Mouse (Mus musculus) embryonic facial prominence, embryonic 14.5 days (tissue): ENCODE data around the gene Spata31d1d. TPM values are rescaled to one million over a fixed set of nuclear protein-coding genes. Genes with fewer than 3 reads are reported as not detected.

Source experiments
- ATAC-seq: fragments of 200-750 bp; cut with Nextera tagmentation; 2 replicates; pipeline ENCODE4 v1.8.0; 2017; ENCODE audit warnings: low read depth, moderate number of reproducible peaks, moderate TSS enrichment
- DNase-seq: peaks from one replicate; pipeline ENCODE4 v3.0.0-alpha.2; 2015; ENCODE audit warnings: low spot score
- H3K27ac ChIP-seq: fragments of 300-500 bp; sonication (generic); replicated peaks from 2 replicates; pipeline ENCODE4 v1.5.1; 2014; ENCODE audit warnings: low read depth, mild to moderate bottlenecking, low read length, moderate library complexity
- H3K27me3 ChIP-seq: fragments of 300-500 bp; sonication (generic); replicated peaks from 2 replicates; pipeline ENCODE4 v1.6.1; 2014; ENCODE audit warnings: low read length; ENCODE audit not compliant: control insufficient read depth, insufficient read depth
- H3K36me3 ChIP-seq: fragments of 300-500 bp; sonication (generic); 2 replicates; pipeline ENCODE4 v1.6.1; 2014; ENCODE audit warnings: low read length, mixed read lengths; ENCODE audit not compliant: control insufficient read depth, insufficient read depth
- H3K4me1 ChIP-seq: fragments of 300-500 bp; sonication (generic); 2 replicates; pipeline ENCODE4 v1.6.1; 2014; ENCODE audit warnings: antibody characterized with exemption, low read length; ENCODE audit not compliant: control insufficient read depth, insufficient read depth
- H3K4me2 ChIP-seq: fragments of 300-500 bp; sonication (generic); 2 replicates; pipeline ENCODE4 v1.6.1; 2014; ENCODE audit warnings: low read depth, mild to moderate bottlenecking, low read length, moderate library complexity, mixed read lengths
- H3K4me3 ChIP-seq: fragments of 300-500 bp; sonication (generic); 2 replicates; pipeline ENCODE4 v1.5.1; 2014; ENCODE audit warnings: low read depth, mild to moderate bottlenecking, low read length
- H3K9ac ChIP-seq: fragments of 300-500 bp; sonication (generic); 2 replicates; pipeline ENCODE4 v1.6.1; 2014; ENCODE audit warnings: low read depth, mild to moderate bottlenecking, low read length, moderate library complexity, mixed read lengths
- H3K9me3 ChIP-seq: fragments of 300-500 bp; sonication (generic); 2 replicates; pipeline ENCODE4 v1.6.1; 2016; ENCODE audit warnings: low read length; ENCODE audit not compliant: control insufficient read depth
- WGBS: fragments of 180-500 bp; shearing (Covaris S2); extraction: QIAGEN DNeasy Blood & Tissue Kit; methylation state at CpG from one replicate; pipeline ENCODE4 v1.1.7; 2014; 5-methylcytosine and 5-hydroxymethylcytosine counted together
- polyA plus RNA-seq: library from polyadenylated mRNA; unstranded; fragments of >200 nt; fragmentation: Nextera tagmentation; extraction: Ambion mirVana; gene quantifications from 2 replicates; pipeline ENCODE4 v1.2.1, GENCODE M21; 2014

Spata31d1d gene
- polyA plus RNA-seq, 1 experiment from 2014 or later: not detected

DNA sequence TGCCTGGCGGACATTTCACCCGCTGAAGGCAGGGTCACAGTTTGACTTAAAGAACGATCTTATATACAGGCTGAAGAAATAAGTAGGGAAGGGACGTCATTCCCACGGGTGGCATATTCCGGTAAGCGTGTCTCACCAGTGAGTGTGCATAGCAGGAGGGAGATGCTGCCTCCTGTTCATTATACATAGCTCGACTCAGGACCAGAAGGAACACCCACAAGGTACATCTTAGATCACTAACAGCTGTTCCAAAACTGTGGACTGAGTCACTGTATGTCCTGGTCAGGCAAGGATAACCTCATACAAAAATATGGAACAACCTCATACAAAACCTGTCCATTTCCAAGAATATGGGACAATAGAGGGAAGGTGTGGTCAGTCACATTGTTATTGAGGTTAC, 32.4 kb downstream of the Spata31d1d start:
- Histone ChIP-seq H3K4me2 (no peak overlapping the region), H3K4me3 (no peak overlapping the region)

GRCm38 (mm10) chr13:59695781-59696180, 35.8 kb downstream of the Spata31d1d start:
- ATAC-seq (no peak), DNase-seq (no peak)
- no peak overlapping the region for H3K4me3 ChIP-seq
- no peaks in the 10 kb centered on the region for H3K27me3 ChIP-seq
- no peak overlapping the region for H3K27ac ChIP-seq
- 80% methylated on average over 7 of the region's 7 CpGs for WGBS
- no peak overlapping the region for H3K9ac ChIP-seq
- H3K9me3 ChIP-seq: no peaks in the 10 kb centered on the region
- H3K36me3 ChIP-seq: no peaks in the 10 kb centered on the region
- H3K4me1 ChIP-seq: no peaks in the 10 kb centered on the region
- no peak overlapping the region for H3K4me2 ChIP-seq

More for the DNA sequence above, 32.4 kb downstream of the Spata31d1d start:
- 89% methylated on average over 8 of the region's 8 CpGs for WGBS
- Histone ChIP-seq H3K4me1 (no peaks in the 10 kb centered on the region), H3K27me3 (no peaks in the 10 kb centered on the region), H3K36me3 (no peaks in the 10 kb centered on the region), H3K27ac (no peak overlapping the region), H3K9me3 (no peaks in the 10 kb centered on the region), H3K9ac (no peak overlapping the region)
- ATAC-seq (no peak), DNase-seq (no peak)

DNA sequence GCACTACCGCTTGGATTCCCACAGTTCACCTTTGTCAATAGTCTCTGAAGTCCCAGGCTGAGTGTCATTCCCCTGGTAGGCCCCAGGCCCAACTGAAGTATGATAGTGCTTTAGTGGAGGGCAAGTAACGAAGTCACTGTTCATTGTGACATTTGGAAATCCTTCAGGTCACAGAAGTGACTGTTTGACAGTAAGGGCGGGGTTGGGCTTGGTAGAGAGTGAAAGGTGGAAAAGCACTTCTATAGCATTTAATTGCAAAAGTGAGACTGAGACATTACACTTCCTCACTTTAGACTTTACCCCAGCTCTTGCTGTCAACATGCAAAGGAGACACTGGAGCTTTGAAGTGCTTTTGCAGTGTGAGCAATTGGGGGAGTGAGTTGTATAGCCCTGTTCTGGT, 37.5 kb downstream of the Spata31d1d start, which contains the start of gene 4921517D22Rik:
Gene 4921517D22Rik, minus strand, starts transcription at position 101 of the 400 bp plus-strand sequence.
- no peak within 1 kb of the TSS for H3K27ac ChIP-seq
- H3K4me1 ChIP-seq: no peaks in the 10 kb centered on the region
- 84% methylated on average over 3 of the region's 3 CpGs for WGBS
- H3K27me3 ChIP-seq: no peaks in the 10 kb centered on the region
- no peaks in the 10 kb centered on the region for H3K9me3 ChIP-seq
- no peak within 1 kb of the TSS for H3K4me3 ChIP-seq
- H3K9ac ChIP-seq: no peak within 1 kb of the TSS
- ATAC-seq (no peak), DNase-seq (no peak)
- no peaks in the 10 kb centered on the region for H3K36me3 ChIP-seq
- H3K4me2 ChIP-seq: no peak within 1 kb of the TSS

- no peak for DNase-seq
- Histone ChIP-seq H3K9me3 (no peaks in the 10 kb centered on the region), H3K27ac (no peak overlapping the region), H3K4me1 (no peaks in the 10 kb centered on the region), H3K36me3 (no peaks in the 10 kb centered on the region), H3K9ac (no peak overlapping the region), H3K27me3 (no peaks in the 10 kb centered on the region), H3K4me2 (no peak overlapping the region), H3K4me3 (no peak overlapping the region)
- no peak for ATAC-seq
- WGBS: 56% methylated on average over 10 of the region's 10 CpGs
Observed at GRCm38 (mm10) chr13:59691478-59691877, 40.1 kb downstream of the Spata31d1d start.

DNA sequence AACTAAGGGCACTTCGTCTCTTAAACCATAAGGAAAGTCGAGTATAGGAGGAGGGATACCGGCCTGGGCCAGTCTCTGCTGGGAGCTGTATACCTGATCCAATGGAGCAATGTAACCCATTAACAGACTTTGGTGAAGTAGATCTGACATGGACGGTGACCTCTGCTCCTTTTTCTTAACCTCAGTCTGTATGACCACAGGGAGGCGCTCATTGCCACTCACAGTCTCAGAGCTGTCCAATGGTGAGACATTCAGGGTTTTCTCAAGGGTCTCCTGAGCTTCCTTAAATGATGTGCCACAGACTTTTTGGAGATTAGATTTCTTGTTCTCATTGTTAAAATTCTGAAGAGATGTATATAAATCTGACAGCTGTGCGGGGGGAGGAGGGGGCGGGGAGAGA, 41.0 kb downstream of the Spata31d1d start:
- 88% methylated on average over 7 of the region's 7 CpGs for WGBS
- ATAC-seq (no peak), DNase-seq (no peak)
- Histone ChIP-seq H3K9me3 (no peaks in the 10 kb centered on the region), H3K4me1 (no peaks in the 10 kb centered on the region), H3K4me2 (no peak overlapping the region), H3K27me3 (no peaks in the 10 kb centered on the region), H3K4me3 (no peak overlapping the region), H3K36me3 (no peaks in the 10 kb centered on the region), H3K27ac (no peak overlapping the region), H3K9ac (no peak overlapping the region)

DNA sequence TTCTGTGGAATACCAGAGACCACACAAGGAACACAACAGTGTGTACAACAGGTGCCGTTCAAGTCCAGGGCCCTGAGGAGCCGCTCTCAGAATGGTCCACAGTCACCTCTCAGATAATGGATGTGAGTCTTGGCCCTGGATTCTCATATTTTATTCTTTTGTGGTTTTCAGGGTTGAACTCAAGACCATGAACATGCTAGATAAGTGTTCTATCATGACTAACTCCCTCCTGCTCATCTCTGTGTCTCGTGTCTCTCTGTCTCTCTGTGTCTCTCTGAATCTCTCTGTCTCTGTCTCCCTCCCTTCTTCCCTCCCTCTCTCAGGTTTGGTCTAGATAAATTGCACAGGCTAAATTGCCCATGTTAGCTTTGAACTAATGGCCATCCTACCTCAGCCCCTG, 41.7 kb downstream of the Spata31d1d start:
- DNase-seq (no peak), ATAC-seq (no peak)
- 94% methylated on average over 3 of the region's 3 CpGs for WGBS
- Histone ChIP-seq H3K4me3 (no peak overlapping the region), H3K9ac (no peak overlapping the region), H3K9me3 (no peaks in the 10 kb centered on the region), H3K27ac (no peak overlapping the region), H3K4me1 (no peaks in the 10 kb centered on the region), H3K4me2 (no peak overlapping the region), H3K27me3 (no peaks in the 10 kb centered on the region), H3K36me3 (no peaks in the 10 kb centered on the region)

DNA sequence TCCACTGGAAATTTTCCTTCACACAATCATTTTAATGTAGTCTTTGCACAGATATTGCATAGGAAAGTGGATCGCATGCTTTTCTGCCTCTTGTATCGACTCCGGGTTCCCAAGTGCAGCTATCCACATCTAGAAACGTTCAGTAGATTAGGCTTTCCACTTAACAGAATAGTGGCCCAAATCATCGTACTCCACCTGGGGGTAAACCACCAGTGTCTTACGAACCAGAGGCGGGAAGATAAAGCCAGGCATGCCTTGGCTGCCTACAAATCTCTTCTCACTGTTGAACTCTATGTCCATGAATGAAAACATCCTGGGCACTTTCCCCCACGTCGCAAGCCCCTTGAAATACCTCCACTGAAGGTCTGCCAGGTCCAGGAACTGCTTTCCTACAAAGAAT, 42.2 kb downstream of the Spata31d1d start:
- no peak for DNase-seq
- Histone ChIP-seq H3K9me3 (no peaks in the 10 kb centered on the region), H3K4me1 (no peaks in the 10 kb centered on the region), H3K4me3 (no peak overlapping the region), H3K27ac (no peak overlapping the region), H3K36me3 (no peaks in the 10 kb centered on the region), H3K4me2 (no peak overlapping the region), H3K9ac (no peak overlapping the region), H3K27me3 (no peaks in the 10 kb centered on the region)
- 86% methylated on average over 9 of the region's 9 CpGs for WGBS
- ATAC-seq: no peak

- no peak overlapping the region for H3K4me2 ChIP-seq
- H3K4me1 ChIP-seq: no peaks in the 10 kb centered on the region
- WGBS: 55% methylated on average over 13 of the region's 13 CpGs
- H3K27me3 ChIP-seq: no peaks in the 10 kb centered on the region
- H3K9ac ChIP-seq: no peak overlapping the region
- no peak for ATAC-seq
- H3K27ac ChIP-seq: no peak overlapping the region
- no peaks in the 10 kb centered on the region for H3K9me3 ChIP-seq
- no peak for DNase-seq
- H3K4me3 ChIP-seq: no peak overlapping the region
- no peaks in the 10 kb centered on the region for H3K36me3 ChIP-seq
Observed at GRCm38 (mm10) chr13:59688338-59688770, 43.2 kb downstream of the Spata31d1d start.

GRCm38 (mm10) chr13:59685236-59685635, 46.3 kb downstream of the Spata31d1d start:
- H3K9me3 ChIP-seq: no peaks in the 10 kb centered on the region
- H3K9ac ChIP-seq: no peak overlapping the region
- no peak for DNase-seq
- H3K36me3 ChIP-seq: no peaks in the 10 kb centered on the region
- WGBS: 80% methylated on average over 3 of the region's 3 CpGs
- ATAC-seq: no peak
- no peak overlapping the region for H3K27ac ChIP-seq
- no peaks in the 10 kb centered on the region for H3K27me3 ChIP-seq
- H3K4me2 ChIP-seq: no peak overlapping the region
- no peaks in the 10 kb centered on the region for H3K4me1 ChIP-seq
- no peak overlapping the region for H3K4me3 ChIP-seq
